Mouse (Mus musculus) limb, embryonic 11.5 days (tissue): ENCODE results near the gene Smim11. TPM values are rescaled to one million over a fixed set of nuclear protein-coding genes. Genes with fewer than 3 reads are reported as not detected.

Source experiments
- ATAC-seq: fragments of 200-750 bp; cut with Nextera tagmentation; 2 replicates; pipeline ENCODE4 v1.8.0; 2017; ENCODE audit warnings: low read depth; ENCODE audit not compliant: insufficient number of reproducible peaks, low FRiP score, low TSS enrichment
- DNase-seq: peaks from one replicate; pipeline ENCODE4 v3.0.0-alpha.2; 2015; ENCODE audit warnings: low spot score
- H3K27ac ChIP-seq: fragments of 300-500 bp; sonication (generic); replicated peaks from 2 replicates; pipeline ENCODE4 v1.5.1; 2014; ENCODE audit warnings: low read depth, mild to moderate bottlenecking, low read length
- H3K27me3 ChIP-seq: fragments of 300-500 bp; sonication (generic); 2 replicates; pipeline ENCODE4 v1.6.1; 2014; ENCODE audit warnings: mild to moderate bottlenecking, low read length, mixed read lengths; ENCODE audit not compliant: control insufficient read depth, insufficient read depth
- H3K36me3 ChIP-seq: fragments of 300-500 bp; sonication (generic); 2 replicates; pipeline ENCODE4 v1.6.1; 2014; ENCODE audit warnings: mild to moderate bottlenecking, low read length, moderate library complexity, mixed read lengths; ENCODE audit not compliant: control insufficient read depth, insufficient read depth
- H3K4me1 ChIP-seq: fragments of 300-500 bp; sonication (generic); 2 replicates; pipeline ENCODE4 v1.6.1; 2014; ENCODE audit warnings: low read length, mixed read lengths; ENCODE audit not compliant: control insufficient read depth, insufficient read depth
- H3K4me2 ChIP-seq: fragments of 300-500 bp; sonication (generic); 2 replicates; pipeline ENCODE4 v1.6.1; 2014; ENCODE audit warnings: low read depth, mild to moderate bottlenecking, moderate library complexity; ENCODE audit not compliant: severe bottlenecking
- H3K4me3 ChIP-seq: fragments of 300-500 bp; sonication (generic); 2 replicates; pipeline ENCODE4 v1.5.1; 2014; ENCODE audit warnings: low read depth, low read length
- H3K9ac ChIP-seq: fragments of 300-500 bp; sonication (generic); 2 replicates; pipeline ENCODE4 v1.6.1; 2014; ENCODE audit warnings: mild to moderate bottlenecking, low read length
- H3K9me3 ChIP-seq: fragments of 300-500 bp; sonication (generic); 2 replicates; pipeline ENCODE4 v1.6.1; 2016; ENCODE audit warnings: low read length; ENCODE audit not compliant: control insufficient read depth
- WGBS: fragments of 180-500 bp; shearing (Covaris S2); extraction: QIAGEN DNeasy Blood & Tissue Kit; methylation state at CpG from one replicate; pipeline ENCODE4 v1.1.7; 2014; 5-methylcytosine and 5-hydroxymethylcytosine counted together
- polyA plus RNA-seq: library from polyadenylated mRNA; unstranded; fragments of >200 nt; fragmentation: Nextera tagmentation; extraction: Ambion mirVana; gene quantifications from 2 replicates; pipeline ENCODE4 v1.2.1, GENCODE M21; 2014

Gene Smim11
- polyA plus RNA-seq, 1 experiment from 2014 or later, result 124 TPM

DNA sequence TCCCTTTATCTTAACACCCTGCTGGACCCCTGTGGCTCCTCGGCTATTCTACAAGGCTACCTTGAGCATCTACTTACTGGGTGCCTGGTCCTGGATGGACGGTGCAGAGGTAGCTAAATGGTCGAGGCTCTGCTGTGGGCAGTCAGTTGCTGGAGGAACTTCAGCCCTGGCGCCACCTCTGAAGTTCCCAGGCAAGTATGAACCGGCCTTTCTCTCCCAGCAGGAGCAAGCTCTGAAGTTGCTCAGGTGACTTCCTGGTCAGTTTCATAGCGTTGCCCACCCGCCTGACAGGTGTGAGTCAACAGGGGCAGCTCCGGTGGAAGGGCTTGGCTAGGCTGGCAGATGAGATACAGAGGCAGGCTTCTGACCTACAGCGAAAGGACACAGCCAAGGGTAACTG is 58.1 kb downstream of the Smim11 start, which contains the start of gene Kcne1:
Kcne1 (minus strand) TSS at position 240 of the 400 bp plus-strand sequence.
- Histone ChIP-seq H3K4me1 (peaks cover 7% of the 10 kb centered on the region; the same call in 1 of the 2 replicates), H3K36me3 (no peaks in the 10 kb centered on the region), H3K4me2 (peak within 1 kb of the TSS; percentile 10; the same call in 1 of the 2 replicates), H3K9ac (no peak within 1 kb of the TSS), H3K9me3 (no peaks in the 10 kb centered on the region), H3K4me3 (no peak within 1 kb of the TSS), H3K27me3 (no peaks in the 10 kb centered on the region), H3K27ac (no peak within 1 kb of the TSS)
- ATAC-seq (no peak), DNase-seq (no peak)
- WGBS, result 42% methylated on average over 9 of the region's 9 CpGs

- no peaks in the 10 kb centered on the region for H3K9me3 ChIP-seq
- H3K4me1 ChIP-seq, result peaks cover 7% of the 10 kb centered on the region; the same call in 1 of the 2 replicates
- H3K36me3 ChIP-seq, result no peaks in the 10 kb centered on the region
- H3K27me3 ChIP-seq, result no peaks in the 10 kb centered on the region
- ATAC-seq (no peak), DNase-seq (no peak)
- H3K4me3 ChIP-seq, result no peak overlapping the region
- no peak overlapping the region for H3K27ac ChIP-seq
- 78% methylated on average over 7 of the region's 7 CpGs for WGBS
- H3K9ac ChIP-seq, result no peak overlapping the region
- no peak overlapping the region for H3K4me2 ChIP-seq
Observed at GRCm38 (mm10) chr16:92360711-92361110, 59.6 kb downstream of the Smim11 start.

Other genes starting within 250 kb of the Smim11 start
- gene Mrps6, start 243.0 kb upstream of the Smim11 start, polyA plus RNA-seq, result 94.2 and 100.0 TPM in 2 replicates
- not detected in 2 replicates for gene Gm49711, start 243.0 kb upstream of the Smim11 start, polyA plus RNA-seq
- gene Slc5a3, start 243.0 kb upstream of the Smim11 start, polyA plus RNA-seq, result 9.5 and 10.0 TPM in 2 replicates
- gene Kcne2, start 8.9 kb upstream of the Smim11 start, polyA plus RNA-seq, result 0.27 TPM in 1 of 2 replicates, not detected in the other
- gene Fam243, start 20.2 kb downstream of the Smim11 start, polyA plus RNA-seq, result not detected in 2 replicates
- 0.09 and 0.11 TPM in 2 replicates for gene Kcne1, start 58.2 kb downstream of the Smim11 start, polyA plus RNA-seq
- gene Rcan1, start 169.6 kb downstream of the Smim11 start, polyA plus RNA-seq, result 33.0 and 33.8 TPM in 2 replicates
- 0.41 TPM in 2 replicates for gene Clic6, start 184.4 kb downstream of the Smim11 start, polyA plus RNA-seq